Mouse (Mus musculus) gastrocnemius, adult 18-20 months (tissue): ENCODE data around the gene Adipor1. TPM values are rescaled to one million over a fixed set of nuclear protein-coding genes. Genes with fewer than 3 reads are reported as not detected.

Source experiments
- total RNA-seq, 2 experiments: library from RNA; stranded (reverse); gene quantifications; 2 replicates each; pipeline ENCODE4 v1.2.3; 2021

The Adipor1 gene
- total RNA-seq, 2 experiments from 2014 or later, result 184 to 193 TPM

Other genes with a start within 250 kb of the Adipor1 start
- 1 to 10 TPM; 1.1 to 2.0 TPM for gene Chil1, start 233.2 kb upstream of the Adipor1 start, total RNA-seq
- 100 to 1,000 TPM; 192 to 275 TPM for gene Mybph, start 221.9 kb upstream of the Adipor1 start, total RNA-seq
- under 1 TPM; 0.25 to 0.66 TPM for gene Adora1, start 179.9 kb upstream of the Adipor1 start, total RNA-seq
- gene Myog, start 125.4 kb upstream of the Adipor1 start, total RNA-seq, result 10 to 100 TPM; 10.4 to 18.9 TPM
- gene Ppfia4, start 82.5 kb upstream of the Adipor1 start, total RNA-seq, result under 1 TPM; 0.21 to 0.43 TPM
- gene Tmem183a, start 53.4 kb upstream of the Adipor1 start, total RNA-seq, result 10 to 100 TPM; 10.1 to 10.4 TPM
- not detected for gene 4933406M09Rik, start 29.4 kb upstream of the Adipor1 start, total RNA-seq
- gene Cyb5r1, start 9.8 kb upstream of the Adipor1 start, total RNA-seq, result 10 to 100 TPM; 80.0 to 84.8 TPM
- 10 to 100 TPM; 18.0 to 20.3 TPM for gene Klhl12, start 40.2 kb downstream of the Adipor1 start, total RNA-seq
- gene Rabif, start 79.3 kb downstream of the Adipor1 start, total RNA-seq, result 1 to 10 TPM; 5.5 to 6.3 TPM
- gene Mgat4e, start 134.3 kb downstream of the Adipor1 start, total RNA-seq, result not detected
- gene Kdm5b, start 144.8 kb downstream of the Adipor1 start, total RNA-seq, result 1 to 10 TPM; 8.0 to 8.3 TPM
- gene Syt2, start 231.3 kb downstream of the Adipor1 start, total RNA-seq, result not detected